Mouse (Mus musculus): ENCODE results near the gene Zfp692. TPM values are rescaled to one million over a fixed set of nuclear protein-coding genes. Genes with fewer than 3 reads are reported as not detected.
A peak's percentile ranks its signal among the peaks of the same experiment; 100 is the strongest.

Gene Zfp692
- total and polyA plus RNA-seq, 3 experiments = 25.7 to 38.0 TPM; not detected in 1

GRCm38 (mm10) chr11:58324614-58325229, 17.9 kb downstream of the Zfp692 start:
- TF ChIP-seq HCFC1 (IDR thresholded peaks at IDR 0.05; ENCODE audit: low read depth, low read length) = no peak
- TF ChIP-seq GATA1 (IDR thresholded peaks at IDR 0.05; ENCODE audit: low read depth, low read length) = peak; percentile 11; the same call in 1 of the 2 replicates
- TF ChIP-seq TAL1 (IDR thresholded peaks at IDR 0.05; ENCODE audit: low read length) = peak; percentile 73
- TF ChIP-seq NELFE (IDR thresholded peaks at IDR 0.05; ENCODE audit: low read depth, low read length) = no peak
- TF ChIP-seq ZC3H11A (IDR thresholded peaks at IDR 0.05; ENCODE audit: low read depth, low read length) = no peak
- TF ChIP-seq MEF2A (IDR thresholded peaks at IDR 0.05; ENCODE audit: extremely low read depth, insufficient replicate concordance, low read depth, low read length, poor library complexity, severe bottlenecking) = no peak
- TF ChIP-seq MXI1 (IDR thresholded peaks at IDR 0.05; ENCODE audit: low read depth, low read length) = no peak
- TF ChIP-seq E2F4 (IDR thresholded peaks at IDR 0.05; ENCODE audit: borderline replicate concordance, low read depth, low read length) = no peak
- no peak; a peak in 1 of 4 replicates for TF ChIP-seq EP300 (IDR thresholded peaks at IDR 0.05; ENCODE audit: low read depth in 1 of 2, low read length in 2 of 2)
- peak; percentile 47; the same call in 1 of the 2 replicates for TF ChIP-seq TCF12 (IDR thresholded peaks at IDR 0.05; ENCODE audit: low read depth, low read length)
- TF ChIP-seq UBTF (IDR thresholded peaks at IDR 0.05; ENCODE audit: borderline replicate concordance, insufficient read depth, low read depth, low read length) = no peak
- TF ChIP-seq ETS1 (IDR thresholded peaks at IDR 0.05; ENCODE audit: low read depth, low read length) = 0 out of 2 replicates have a peak, but pooled peaks have one; percentile 26
- Histone ChIP-seq H3K9me3 (replicated peaks; ENCODE audit: insufficient read depth, low read length) (no peaks in the 10 kb centered on the region), H3K4me3 (ENCODE audit: control insufficient read depth in 1 of 2, insufficient read depth in 1 of 2, low read depth in 2 of 2, low read length in 2 of 2) (no peak overlapping the region), H3K4me1 (ENCODE audit: control insufficient read depth in 1 of 2, insufficient read depth in 2 of 2, low read length in 2 of 2) (peaks cover 7 to 29% of the 10 kb centered on the region in 2 experiments; a peak in 3 of 4 replicates), H3K79me2 (ENCODE audit: control insufficient read depth, insufficient read depth, low read length, poor library complexity) (peaks cover 24% of the 10 kb centered on the region), H3K27me3 (ENCODE audit: control insufficient read depth in 1 of 2, insufficient read depth in 2 of 2, low read length in 2 of 2) (no peaks in the 10 kb centered on the region), H3K36me3 (ENCODE audit: control insufficient read depth in 1 of 2, insufficient read depth in 2 of 2, low read length in 2 of 2) (peaks cover 8 to 39% of the 10 kb centered on the region in 2 experiments), H3K27ac (ENCODE audit: control insufficient read depth, low read depth, low read length) (no peak overlapping the region), H3K9ac (ENCODE audit: control insufficient read depth, low read depth, low read length, poor library complexity, severe bottlenecking) (no peak overlapping the region)
- peak; percentile 48 for DNase-seq (ENCODE audit: low read depth, low spot score)

GRCm38 (mm10) chr11:58326781-58327180, 19.9 kb downstream of the Zfp692 start:
- no peak for TF ChIP-seq MYB (IDR thresholded peaks at IDR 0.05; ENCODE audit: low read depth, low read length)
- no peak for TF ChIP-seq USF2 (IDR thresholded peaks at IDR 0.05; ENCODE audit: borderline replicate concordance in 1 of 2, insufficient read depth in 1 of 2, low read depth in 1 of 2, low read length in 2 of 2)
- TF ChIP-seq HCFC1 (IDR thresholded peaks at IDR 0.05; ENCODE audit: low read depth, low read length) = 0 out of 2 replicates have a peak, but pooled peaks have one; percentile 29
- TF ChIP-seq SMC3 (IDR thresholded peaks at IDR 0.05; ENCODE audit: low read depth, low read length) = peak; percentile 12; the same call in 1 of the 2 replicates
- TF ChIP-seq CTCF (IDR thresholded peaks at IDR 0.05 in 2 of 3, conservative IDR thresholded peaks at IDR 0.05 in 1 of 3; ENCODE audit: control insufficient read depth in 1 of 3, insufficient read depth in 1 of 3, low read depth in 2 of 3, low read length in 3 of 3, poor library complexity in 1 of 3, severe bottlenecking in 1 of 3) = peak; percentile 49 to 56 (median 51)
- no peak for TF ChIP-seq TAL1 (IDR thresholded peaks at IDR 0.05; ENCODE audit: low read length)
- TF ChIP-seq RAD21 (IDR thresholded peaks at IDR 0.05; ENCODE audit: low read depth, low read length) = peak; percentile 16
- peak; percentile 50 for TF ChIP-seq ZNF384 (IDR thresholded peaks at IDR 0.05; ENCODE audit: low read depth, low read length)
- TF ChIP-seq ETS1 (IDR thresholded peaks at IDR 0.05; ENCODE audit: low read depth, low read length) = no peak
- H3K36me3 ChIP-seq (ENCODE audit: control insufficient read depth in 1 of 2, insufficient read depth in 2 of 2, low read length in 2 of 2) = peaks cover 6 to 37% of the 10 kb centered on the region in 2 experiments
- H3K4me3 ChIP-seq (ENCODE audit: control insufficient read depth in 1 of 2, insufficient read depth in 1 of 2, low read depth in 2 of 2, low read length in 2 of 2) = no peak overlapping the region
- no peak overlapping the region for H3K27ac ChIP-seq (ENCODE audit: control insufficient read depth, low read depth, low read length)
- peaks cover 38% of the 10 kb centered on the region for H3K79me2 ChIP-seq (ENCODE audit: control insufficient read depth, insufficient read depth, low read length, poor library complexity)
- H3K4me1 ChIP-seq (ENCODE audit: control insufficient read depth in 1 of 2, insufficient read depth in 2 of 2, low read length in 2 of 2) = peaks cover 7 to 36% of the 10 kb centered on the region in 2 experiments; a peak in 3 of 4 replicates
- peak; percentile 70 for DNase-seq (ENCODE audit: low read depth, low spot score)
- no peaks in the 10 kb centered on the region for H3K27me3 ChIP-seq (ENCODE audit: control insufficient read depth in 1 of 2, insufficient read depth in 2 of 2, low read length in 2 of 2)
- H3K9ac ChIP-seq (ENCODE audit: control insufficient read depth, low read depth, low read length, poor library complexity, severe bottlenecking) = no peak overlapping the region
- H3K9me3 ChIP-seq (replicated peaks; ENCODE audit: insufficient read depth, low read length) = no peaks in the 10 kb centered on the region

Measured in MEL (cell line).